Mouse (Mus musculus) heart, embryonic 12.5 days (tissue): ENCODE measurements around the gene Haus5. TPM values are rescaled to one million over a fixed set of nuclear protein-coding genes. Genes with fewer than 3 reads are reported as not detected.

ENCODE experiments used
- ATAC-seq: fragments of 200-750 bp; cut with Nextera tagmentation; 2 replicates; pipeline ENCODE4 v1.8.0; 2017; ENCODE audit warnings: moderate TSS enrichment, moderate library complexity; ENCODE audit not compliant: insufficient number of reproducible peaks, low FRiP score
- H3K27ac ChIP-seq: fragments of 300-500 bp; sonication (generic); 2 replicates; pipeline ENCODE4 v1.5.1; 2016; ENCODE audit warnings: mild to moderate bottlenecking, moderate library complexity; ENCODE audit not compliant: poor library complexity, severe bottlenecking
- H3K27me3 ChIP-seq: fragments of 300-500 bp; sonication (generic); replicated peaks from 2 replicates; pipeline ENCODE4 v1.6.1; 2016; ENCODE audit warnings: mild to moderate bottlenecking, moderate library complexity
- H3K36me3 ChIP-seq: fragments of 300-500 bp; sonication (generic); 2 replicates; pipeline ENCODE4 v1.6.1; 2016; ENCODE audit warnings: mild to moderate bottlenecking, moderate library complexity
- H3K4me1 ChIP-seq: fragments of 300-500 bp; sonication (generic); replicated peaks from 2 replicates; pipeline ENCODE4 v1.6.1; 2016; ENCODE audit warnings: mild to moderate bottlenecking
- H3K4me2 ChIP-seq: fragments of 300-500 bp; sonication (generic); 2 replicates; pipeline ENCODE4 v1.6.1; 2016; ENCODE audit warnings: mild to moderate bottlenecking, moderate library complexity
- H3K4me3 ChIP-seq: fragments of 300-500 bp; sonication (generic); 2 replicates; pipeline ENCODE4 v1.5.1; 2016; ENCODE audit warnings: mild to moderate bottlenecking
- H3K9ac ChIP-seq: fragments of 300-500 bp; sonication (generic); 2 replicates; pipeline ENCODE4 v1.6.1; 2016; ENCODE audit warnings: mild to moderate bottlenecking, moderate library complexity
- H3K9me3 ChIP-seq: fragments of 300-500 bp; sonication (generic); replicated peaks from 2 replicates; pipeline ENCODE4 v1.6.1; 2016; ENCODE audit warnings: mild to moderate bottlenecking, moderate library complexity
- WGBS: fragments of 180-500 bp; shearing (Covaris S2); methylation state at CpG from one replicate; pipeline ENCODE4 v1.1.7; 2016; 5-methylcytosine and 5-hydroxymethylcytosine counted together
- polyA plus RNA-seq: library from polyadenylated mRNA; unstranded; fragments of >200 nt; fragmentation: Nextera tagmentation; extraction: Ambion mirVana; gene quantifications from 2 replicates; pipeline ENCODE4 v1.2.1, GENCODE M21; 2016

The Haus5 gene
- polyA plus RNA-seq, 1 experiment from 2014 or later = 36.3 TPM

DNA sequence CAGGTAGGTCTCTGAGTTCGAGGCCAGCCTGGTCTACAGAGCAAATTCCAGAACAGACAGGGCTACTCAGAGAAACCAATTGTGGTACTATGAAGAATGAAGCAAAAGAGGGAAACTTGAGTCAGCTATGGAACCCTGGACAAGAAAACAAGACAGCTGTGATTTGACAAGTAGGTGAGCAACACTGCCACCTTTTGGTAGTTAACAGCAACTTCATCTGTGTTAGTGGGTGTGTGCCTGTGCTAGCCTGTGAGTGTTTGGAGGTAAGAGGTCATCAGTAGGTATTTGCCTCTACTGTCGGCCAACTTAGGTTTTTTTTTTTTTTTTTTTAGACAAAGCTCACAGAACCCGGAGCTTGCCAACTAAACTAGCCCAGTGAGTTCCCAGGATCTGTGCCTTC, 4.4 kb upstream of the Haus5 start:
- H3K4me1 ChIP-seq = 0 out of 2 replicates have a peak, but pooled peaks cover 5% of the 10 kb centered on the region
- H3K27me3 ChIP-seq = no peaks in the 10 kb centered on the region; the same call in 1 of the 2 replicates
- no peaks in the 10 kb centered on the region for H3K9me3 ChIP-seq
- H3K4me3 ChIP-seq = no peak overlapping the region
- 29% methylated on average over 3 of the region's 3 CpGs for WGBS
- H3K9ac ChIP-seq = no peak overlapping the region
- no peaks in the 10 kb centered on the region for H3K36me3 ChIP-seq
- ATAC-seq = no peak
- no peak overlapping the region for H3K4me2 ChIP-seq
- no peak overlapping the region for H3K27ac ChIP-seq

DNA sequence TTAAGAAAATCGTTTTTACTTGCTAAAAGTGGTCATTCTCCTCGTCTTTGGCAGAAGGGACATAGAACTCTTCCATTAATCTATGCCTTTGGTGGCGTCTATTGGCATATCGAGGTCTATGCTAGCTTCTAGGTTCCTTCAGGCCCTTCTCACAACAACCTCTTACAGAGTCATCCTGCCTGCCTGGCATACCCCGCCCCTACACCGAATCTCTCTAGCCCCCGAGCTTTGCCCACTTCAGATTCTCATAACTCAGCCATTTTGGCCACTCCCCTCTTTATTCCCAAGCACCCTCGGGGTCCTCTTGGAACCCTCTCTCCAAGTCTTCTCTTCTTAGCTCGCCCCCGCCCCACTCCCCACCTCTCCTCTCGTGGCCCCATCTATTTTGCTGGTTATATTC, 527 bp upstream of the Haus5 start:
- WGBS = 11% methylated on average over 11 of the region's 11 CpGs
- no peaks in the 10 kb centered on the region; the same call in 1 of the 2 replicates for H3K27me3 ChIP-seq
- peak overlapping the region; percentile 94 for H3K4me2 ChIP-seq
- H3K27ac ChIP-seq = no peak overlapping the region
- H3K4me3 ChIP-seq = peak overlapping the region; percentile 95
- H3K36me3 ChIP-seq = peaks cover 17% of the 10 kb centered on the region
- H3K9ac ChIP-seq = peak overlapping the region; percentile 93
- 0 out of 2 replicates have a peak, but pooled peaks cover 8% of the 10 kb centered on the region for H3K4me1 ChIP-seq
- peak; percentile 56 for ATAC-seq
- no peaks in the 10 kb centered on the region for H3K9me3 ChIP-seq

DNA sequence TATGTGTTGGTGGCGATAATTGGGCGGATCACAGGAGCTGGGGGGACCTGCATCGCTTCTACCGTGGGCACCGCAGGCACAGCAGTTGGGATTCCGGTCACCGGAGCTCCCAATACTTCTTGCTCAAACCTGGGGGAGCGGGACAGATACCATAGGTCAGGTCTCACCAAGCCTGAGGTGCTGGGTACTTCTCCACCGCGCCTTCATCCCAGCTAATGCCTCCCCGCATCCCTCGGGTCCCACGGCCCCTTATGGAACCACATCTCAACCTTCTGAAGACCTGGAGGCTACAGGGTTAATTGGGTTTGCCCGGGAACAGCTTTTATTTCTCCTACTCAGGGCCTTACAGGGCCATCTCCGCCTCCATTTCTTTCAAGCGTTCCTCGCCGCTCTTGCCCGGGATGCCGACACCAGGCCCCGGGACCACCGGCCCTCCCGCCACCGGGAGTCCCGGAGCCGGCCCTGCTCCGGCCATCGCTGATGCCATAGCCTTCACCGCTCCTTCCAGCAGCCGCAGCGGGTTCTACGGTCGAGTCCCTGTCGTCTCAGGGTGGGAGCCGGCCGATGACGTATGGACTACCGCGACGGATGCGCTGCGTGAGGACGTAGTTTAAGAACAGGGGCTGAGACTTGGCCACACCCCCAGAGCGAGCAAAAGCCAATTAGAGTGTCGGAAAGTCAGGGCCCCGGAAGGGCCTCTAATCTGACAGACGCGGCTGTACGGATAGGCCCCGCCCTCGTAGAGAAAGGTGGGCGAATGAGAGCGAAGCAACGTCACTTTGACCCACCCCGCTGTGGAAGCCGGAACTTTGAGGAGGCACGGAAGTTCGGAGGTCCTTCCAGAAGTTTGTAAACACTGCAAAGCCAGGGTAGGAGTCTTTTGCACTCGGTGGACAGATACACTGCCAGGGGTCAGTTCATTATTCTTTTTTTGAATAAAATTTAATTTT, 14.9 kb downstream of the Haus5 start, which contains the start of gene Rbm42:
Gene Rbm42, minus strand, starts transcription at position 727 of the 950 bp plus-strand sequence.
- Histone ChIP-seq H3K4me3 (peak within 1 kb of the TSS; percentile 76), H3K27me3 (no peaks in the 10 kb centered on the region), H3K9ac (peak within 1 kb of the TSS; percentile 90), H3K27ac (peak within 1 kb of the TSS; percentile 36; the same call in 1 of the 2 replicates), H3K9me3 (no peaks in the 10 kb centered on the region), H3K36me3 (peaks cover 65% of the 10 kb centered on the region), H3K4me1 (peaks cover 5% of the 10 kb centered on the region), H3K4me2 (peak within 1 kb of the TSS; percentile 86)
- WGBS = 2% methylated on average over 59 of the region's 59 CpGs
- peak; percentile 99 for ATAC-seq

DNA sequence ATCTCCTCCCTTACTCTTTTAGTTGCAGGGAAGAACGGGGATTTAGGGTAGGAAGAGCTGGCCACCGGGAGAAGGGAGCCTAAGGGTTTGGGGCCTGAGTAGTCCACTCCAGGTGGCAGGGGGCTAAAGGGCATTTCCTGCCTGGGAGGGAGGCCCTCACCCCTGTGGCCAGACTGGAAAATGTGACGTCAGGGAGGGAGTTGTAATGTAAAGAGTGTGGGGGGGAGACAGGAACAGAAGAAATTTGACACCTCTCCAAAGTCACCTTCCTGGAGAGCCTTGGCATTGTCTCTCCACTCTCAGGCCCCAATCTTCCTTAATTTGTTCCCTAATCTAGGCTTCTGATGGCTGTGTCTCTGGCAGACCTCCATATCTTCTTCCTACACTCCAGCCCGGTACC, 25.7 kb downstream of the Haus5 start:
- H3K4me1 ChIP-seq = peaks cover 30% of the 10 kb centered on the region
- H3K4me3 ChIP-seq = no peak overlapping the region
- peak overlapping the region; percentile 55 for H3K27ac ChIP-seq
- peaks cover 42% of the 10 kb centered on the region for H3K36me3 ChIP-seq
- no peaks in the 10 kb centered on the region for H3K9me3 ChIP-seq
- peaks cover 19% of the 10 kb centered on the region for H3K27me3 ChIP-seq
- no peak overlapping the region for H3K4me2 ChIP-seq
- H3K9ac ChIP-seq = no peak overlapping the region
- 0 out of 2 replicates have a peak, but pooled peaks have one; percentile 16 for ATAC-seq
- WGBS = 4% methylated on average over 4 of the region's 4 CpGs

DNA sequence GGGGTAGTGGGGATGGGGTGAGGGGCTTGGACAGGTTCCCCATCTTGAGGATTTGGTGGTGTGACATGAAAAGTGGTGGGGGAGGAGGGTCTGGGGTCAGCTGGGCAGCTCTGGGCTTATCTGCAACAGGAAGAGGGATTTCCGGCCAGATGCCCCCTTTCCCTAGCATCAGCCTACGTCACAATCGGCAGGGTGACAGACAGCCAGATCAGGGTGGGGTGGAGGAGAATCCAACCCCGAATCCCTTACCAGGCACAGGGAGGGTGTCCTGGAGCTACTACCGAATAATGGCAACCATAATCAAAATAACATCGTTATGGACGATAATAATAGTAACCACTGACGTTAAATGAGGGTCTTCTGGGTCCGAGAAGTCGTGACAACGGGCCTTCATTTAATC, 28.4 kb downstream of the Haus5 start:
- ATAC-seq = no peak
- Histone ChIP-seq H3K4me1 (peaks cover 35% of the 10 kb centered on the region), H3K9me3 (no peaks in the 10 kb centered on the region), H3K9ac (no peak overlapping the region), H3K4me3 (no peak overlapping the region), H3K27me3 (peaks cover 46% of the 10 kb centered on the region), H3K36me3 (peaks cover 15% of the 10 kb centered on the region), H3K4me2 (peak overlapping the region; percentile 41), H3K27ac (no peak overlapping the region)
- 15% methylated on average over 11 of the region's 11 CpGs for WGBS

DNA sequence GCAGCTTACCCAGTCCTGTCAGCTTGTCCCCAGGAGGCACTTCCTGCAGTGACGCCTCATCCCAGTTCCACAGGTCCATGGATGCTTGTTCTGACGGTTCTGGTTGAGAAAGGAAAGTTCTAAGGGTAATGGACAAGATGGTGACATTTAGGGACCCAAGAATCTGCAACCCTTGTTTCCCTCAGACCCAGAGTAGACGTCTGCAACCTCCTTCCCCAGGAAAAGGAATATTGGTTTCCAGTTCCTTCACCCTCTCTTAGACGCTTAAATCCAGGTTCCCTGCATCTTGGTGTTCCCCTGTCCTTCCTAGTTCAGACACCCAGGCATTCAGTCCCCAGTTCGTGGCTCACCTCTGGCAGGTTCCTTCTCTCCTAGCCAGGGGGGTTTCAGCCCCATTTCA, 29.0 kb downstream of the Haus5 start, which contains the start of gene Etv2:
Gene Etv2, minus strand, starts transcription at position 101 of the 400 bp plus-strand sequence.
- Histone ChIP-seq H3K27me3 (peaks cover 48% of the 10 kb centered on the region), H3K9me3 (no peaks in the 10 kb centered on the region), H3K4me3 (peak within 1 kb of the TSS; percentile 19), H3K36me3 (peaks cover 9% of the 10 kb centered on the region), H3K9ac (peak within 1 kb of the TSS; percentile 1; the same call in 1 of the 2 replicates), H3K4me2 (peak within 1 kb of the TSS; percentile 54), H3K4me1 (peaks cover 35% of the 10 kb centered on the region), H3K27ac (no peak within 1 kb of the TSS)
- no peak for ATAC-seq
- WGBS = 5% methylated on average over 5 of the region's 5 CpGs

DNA sequence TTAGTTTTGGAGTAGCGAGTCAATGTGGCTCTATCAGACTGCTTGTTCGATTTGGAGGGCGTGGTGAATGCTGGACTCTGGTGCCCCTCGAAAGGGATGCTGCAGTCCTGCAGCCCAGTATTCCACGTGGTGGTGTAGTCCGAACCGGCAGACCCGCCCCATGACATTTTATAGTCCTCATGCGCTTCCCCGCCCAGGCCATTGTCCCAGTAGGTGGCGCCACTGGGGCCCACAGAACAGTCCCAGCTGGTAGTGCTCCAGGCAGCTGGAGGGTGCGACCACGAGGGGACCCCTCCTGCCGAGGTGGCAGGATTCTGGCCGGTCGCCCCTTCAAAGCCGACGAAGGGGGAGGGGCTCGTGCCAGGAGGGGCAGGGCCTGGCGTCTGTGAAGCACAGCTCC, 30.2 kb downstream of the Haus5 start:
- Histone ChIP-seq H3K36me3 (no peaks in the 10 kb centered on the region), H3K4me2 (peak overlapping the region; percentile 54), H3K9me3 (no peaks in the 10 kb centered on the region), H3K27ac (no peak overlapping the region), H3K4me1 (peaks cover 31% of the 10 kb centered on the region), H3K27me3 (peaks cover 52% of the 10 kb centered on the region), H3K4me3 (peak overlapping the region; percentile 19), H3K9ac (peak overlapping the region; percentile 1; the same call in 1 of the 2 replicates)
- WGBS = under 1% methylated on average over 20 of the region's 20 CpGs
- peak; percentile 58; the same call in 1 of the 2 replicates for ATAC-seq

DNA sequence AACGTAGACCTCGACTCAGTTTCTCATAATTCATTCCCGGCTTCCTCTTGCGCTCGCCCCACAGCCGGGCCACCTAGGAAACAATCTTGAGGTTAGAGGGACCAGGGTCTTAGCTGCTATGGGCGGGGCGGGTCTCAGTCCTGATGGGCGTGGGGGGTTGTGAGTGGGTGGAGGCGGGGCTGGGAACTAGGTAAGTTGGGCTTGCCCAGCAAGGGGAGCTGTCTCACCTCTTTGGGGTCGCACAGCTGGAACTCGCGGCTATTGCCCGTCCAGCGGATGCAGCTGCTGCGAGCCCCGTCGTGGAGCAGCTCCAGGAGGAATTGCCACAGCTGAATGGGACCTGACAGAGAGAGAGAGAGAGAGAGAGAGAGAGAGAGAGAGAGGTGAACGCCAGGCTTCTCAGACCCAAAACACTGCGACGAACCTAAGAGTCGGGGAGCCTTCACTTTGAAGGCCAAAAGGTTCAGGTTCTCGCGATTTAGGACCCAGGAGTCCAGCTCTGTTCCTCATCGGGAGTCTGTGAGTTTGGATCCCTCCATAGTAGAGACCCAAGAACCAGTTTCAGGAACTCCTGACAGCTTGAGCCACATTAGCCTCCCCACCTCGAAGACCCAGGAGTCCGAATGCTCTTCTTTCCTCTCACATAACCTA, 30.9 kb downstream of the Haus5 start:
- Histone ChIP-seq H3K27ac (no peak overlapping the region), H3K4me1 (peaks cover 24% of the 10 kb centered on the region), H3K27me3 (peaks cover 57% of the 10 kb centered on the region), H3K9ac (peak overlapping the region; percentile 1; the same call in 1 of the 2 replicates), H3K9me3 (no peaks in the 10 kb centered on the region), H3K4me3 (peak overlapping the region; percentile 19), H3K4me2 (peak overlapping the region; percentile 54), H3K36me3 (no peaks in the 10 kb centered on the region)
- no peak for ATAC-seq
- 14% methylated on average over 27 of the region's 27 CpGs for WGBS

DNA sequence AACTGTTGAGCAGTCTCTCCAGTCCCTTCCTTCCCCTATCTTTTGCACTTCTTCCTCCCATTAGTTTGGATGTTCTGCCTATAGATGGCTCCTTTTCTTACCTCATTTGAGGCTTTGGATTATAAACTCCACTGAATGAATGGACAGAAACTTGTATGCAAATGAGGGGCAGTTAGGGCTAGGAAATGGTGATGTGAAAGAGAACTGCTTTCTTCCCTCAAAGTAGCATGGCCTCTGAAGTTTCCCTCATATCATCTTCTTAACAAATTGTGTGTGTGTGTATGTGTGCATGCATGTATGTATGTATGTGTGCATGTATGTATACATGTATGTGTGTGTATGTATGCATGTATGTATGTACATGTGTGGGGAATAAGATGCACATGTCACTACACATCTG, 35.8 kb downstream of the Haus5 start:
- Histone ChIP-seq H3K9me3 (no peaks in the 10 kb centered on the region), H3K4me3 (no peak overlapping the region), H3K9ac (no peak overlapping the region), H3K36me3 (peaks cover 7% of the 10 kb centered on the region), H3K27me3 (peaks cover 37% of the 10 kb centered on the region), H3K27ac (no peak overlapping the region), H3K4me1 (peaks cover 16% of the 10 kb centered on the region), H3K4me2 (no peak overlapping the region)
- ATAC-seq = no peak

DNA sequence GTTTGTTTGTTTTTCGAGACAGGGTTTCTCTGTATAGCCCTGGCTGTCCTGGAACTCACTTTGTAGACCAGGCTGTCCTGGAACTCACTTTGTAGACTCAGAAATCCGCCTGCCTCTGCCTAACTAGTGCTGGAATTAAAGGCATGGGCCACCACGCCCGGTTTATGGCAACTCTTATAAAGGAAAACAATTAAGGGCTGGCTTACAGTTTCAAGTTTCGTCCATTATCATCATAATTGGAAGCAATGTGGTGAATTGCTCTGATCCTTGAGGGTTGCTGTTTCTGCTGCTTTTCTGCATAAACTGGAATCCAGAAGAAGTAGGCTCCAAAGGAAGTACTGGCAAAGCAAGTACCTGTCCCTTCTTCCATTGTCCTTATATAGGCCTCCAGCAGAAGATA, 38.1 kb downstream of the Haus5 start:
- peaks cover 22% of the 10 kb centered on the region for H3K4me1 ChIP-seq
- peaks cover 14% of the 10 kb centered on the region for H3K27me3 ChIP-seq
- ATAC-seq = no peak
- H3K4me3 ChIP-seq = no peak overlapping the region; the same call in 1 of the 2 replicates
- no peaks in the 10 kb centered on the region for H3K9me3 ChIP-seq
- no peak overlapping the region for H3K9ac ChIP-seq
- H3K4me2 ChIP-seq = peak overlapping the region; percentile 57; the same call in 1 of the 2 replicates
- no peak overlapping the region for H3K27ac ChIP-seq
- peaks cover 30% of the 10 kb centered on the region for H3K36me3 ChIP-seq
- 77% methylated on average over 5 of the region's 5 CpGs for WGBS
